Mouse (Mus musculus) cerebellum, adult 18-20 months (tissue): ENCODE results near the gene Pmpca.

ENCODE experiments used
- DNase-seq, 2 experiments: peaks; one replicate each; pipeline ENCODE4 v3.0.0; 2021

Gene Pmpca

DNA sequence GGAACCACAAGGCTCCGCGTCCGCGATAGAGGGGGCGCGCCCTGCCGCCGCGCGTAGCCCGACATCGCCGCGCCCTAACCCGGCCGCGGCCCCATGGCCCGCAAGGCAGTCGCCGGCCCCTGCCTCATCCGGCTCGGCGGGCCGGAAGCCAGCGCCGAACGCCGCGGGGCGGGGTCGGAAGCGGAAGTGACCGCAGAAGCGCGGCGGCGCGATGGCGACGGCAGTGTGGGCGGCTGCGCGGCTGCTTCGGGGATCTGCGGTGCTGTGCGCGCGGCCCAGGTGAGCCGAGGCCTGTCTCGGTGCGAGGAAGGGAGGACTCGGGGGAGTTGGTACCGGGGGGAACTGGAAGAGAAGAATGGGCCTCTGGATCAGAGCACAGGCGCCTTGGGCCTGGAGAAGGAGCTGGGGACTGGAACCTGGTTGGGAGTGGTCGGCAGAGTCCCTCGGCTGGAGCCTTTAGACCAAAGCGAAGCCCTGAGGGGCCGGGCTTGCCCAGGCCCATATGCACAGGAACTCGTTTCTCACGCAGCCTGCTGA, at the start of gene Pmpca, which contains the start of gene Entr1:
Pmpca (plus strand) TSS at position 186 of the 537 bp plus-strand sequence.
Entr1 (minus strand) TSS at position 163 of the 537 bp plus-strand sequence.
- DNase-seq = peak; percentile 79 to 89

DNA sequence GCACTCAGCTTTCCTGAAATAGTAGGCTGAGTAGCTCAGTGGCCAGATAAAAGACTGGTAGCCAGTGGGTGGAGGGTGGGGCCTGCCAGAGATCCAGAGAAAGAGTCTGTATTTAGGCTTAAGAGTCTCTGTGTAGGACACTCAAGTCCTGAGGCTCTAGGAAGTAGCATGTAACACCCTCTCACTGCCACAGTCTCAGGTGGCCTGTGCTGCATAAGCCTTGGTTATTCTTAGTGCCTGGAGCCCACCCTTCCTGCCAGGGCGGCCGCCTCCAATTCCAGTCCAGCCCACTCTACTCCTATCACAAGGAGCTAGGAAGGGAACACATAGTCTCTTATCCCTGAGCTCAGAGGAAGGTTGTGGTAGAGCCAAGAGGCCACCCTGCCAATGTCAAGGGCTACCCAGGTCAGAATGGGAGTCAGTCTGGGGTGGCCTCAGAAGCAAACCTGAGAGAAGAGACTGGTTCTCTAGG, 47.6 kb upstream of the Pmpca start:
- no peak for DNase-seq

DNA sequence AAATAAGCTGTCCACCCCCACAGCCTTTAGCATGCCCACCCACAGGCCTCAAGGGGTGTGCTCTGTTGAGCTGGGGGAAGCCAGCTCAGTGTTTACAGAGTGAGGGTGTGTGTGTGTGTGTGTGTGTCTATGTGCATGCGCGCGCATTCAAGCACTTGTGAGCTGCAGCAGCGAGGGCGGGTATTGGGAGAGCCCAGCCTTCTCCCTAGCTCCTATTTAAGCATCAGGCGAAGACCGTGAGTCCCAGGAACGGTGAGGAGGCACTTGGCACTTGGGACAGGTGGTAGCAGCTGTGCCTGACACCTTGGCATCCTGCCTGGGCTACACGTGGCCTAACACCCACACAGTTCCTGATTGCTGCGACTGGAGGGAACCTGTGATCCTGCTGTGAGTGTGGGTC, 47.1 kb upstream of the Pmpca start:
- DNase-seq = peak; percentile 77 to 78

DNA sequence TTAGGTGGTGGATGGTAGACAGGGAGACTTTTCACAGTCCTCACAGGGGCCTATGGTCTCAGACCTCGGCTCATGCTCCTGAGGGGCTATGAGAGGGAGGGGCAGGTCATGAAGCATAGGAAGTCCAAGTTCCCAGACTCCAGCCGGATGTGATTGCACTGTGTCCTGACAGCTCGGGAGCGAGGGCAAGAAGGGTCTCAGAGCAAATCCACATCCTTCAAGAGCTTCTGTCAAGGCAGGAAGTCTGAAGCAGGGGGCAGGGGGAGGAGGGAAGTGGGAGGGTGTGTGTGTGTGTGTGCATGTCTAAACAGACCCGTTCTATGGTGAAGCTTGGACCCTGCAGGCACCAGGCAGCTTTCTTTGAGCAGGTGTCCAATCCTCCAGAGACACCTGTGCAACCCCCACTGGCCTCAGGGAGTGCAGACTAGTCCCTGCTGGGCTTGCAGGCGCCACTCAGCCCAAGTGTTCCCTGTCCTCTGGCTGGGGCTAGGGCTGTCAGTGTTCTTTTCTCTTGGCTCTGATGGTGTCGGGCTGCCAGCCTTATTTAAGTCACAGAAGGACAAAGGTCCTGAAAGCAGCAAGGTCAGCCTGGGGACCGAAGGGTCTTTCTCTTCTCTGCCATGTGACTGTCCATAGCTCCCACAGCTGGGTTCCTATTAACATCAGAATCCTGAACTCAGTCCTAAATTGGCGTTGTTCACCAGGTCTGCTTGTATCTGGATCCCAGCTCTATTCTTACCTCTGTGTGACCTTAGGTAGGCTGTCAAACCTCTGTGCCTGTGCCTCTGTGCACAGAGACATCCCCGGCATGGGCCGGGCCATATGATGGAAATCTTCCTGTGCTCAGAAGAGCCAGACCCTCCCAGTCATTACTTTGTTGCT, 46.3 kb upstream of the Pmpca start:
- no peak for DNase-seq

DNA sequence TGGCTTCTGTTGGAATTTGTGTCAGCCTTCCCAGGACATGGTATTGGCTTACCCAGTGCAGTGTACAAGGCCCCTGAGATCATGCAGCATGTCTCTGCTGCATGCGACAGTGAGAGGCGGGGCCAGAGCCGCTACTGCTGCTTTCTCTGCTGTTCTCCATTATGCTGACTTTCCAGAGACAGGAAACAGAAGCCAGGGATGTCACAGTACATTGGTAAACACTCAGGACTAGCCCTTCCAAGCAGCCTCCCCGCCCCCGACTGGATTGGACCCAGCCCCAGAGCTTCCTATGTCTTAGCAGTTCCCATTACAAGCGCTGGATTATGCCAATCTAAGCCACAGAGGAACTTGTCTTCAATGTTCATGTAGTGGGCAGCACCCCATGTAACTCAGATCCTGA, 40.9 kb upstream of the Pmpca start:
- DNase-seq = no peak

DNA sequence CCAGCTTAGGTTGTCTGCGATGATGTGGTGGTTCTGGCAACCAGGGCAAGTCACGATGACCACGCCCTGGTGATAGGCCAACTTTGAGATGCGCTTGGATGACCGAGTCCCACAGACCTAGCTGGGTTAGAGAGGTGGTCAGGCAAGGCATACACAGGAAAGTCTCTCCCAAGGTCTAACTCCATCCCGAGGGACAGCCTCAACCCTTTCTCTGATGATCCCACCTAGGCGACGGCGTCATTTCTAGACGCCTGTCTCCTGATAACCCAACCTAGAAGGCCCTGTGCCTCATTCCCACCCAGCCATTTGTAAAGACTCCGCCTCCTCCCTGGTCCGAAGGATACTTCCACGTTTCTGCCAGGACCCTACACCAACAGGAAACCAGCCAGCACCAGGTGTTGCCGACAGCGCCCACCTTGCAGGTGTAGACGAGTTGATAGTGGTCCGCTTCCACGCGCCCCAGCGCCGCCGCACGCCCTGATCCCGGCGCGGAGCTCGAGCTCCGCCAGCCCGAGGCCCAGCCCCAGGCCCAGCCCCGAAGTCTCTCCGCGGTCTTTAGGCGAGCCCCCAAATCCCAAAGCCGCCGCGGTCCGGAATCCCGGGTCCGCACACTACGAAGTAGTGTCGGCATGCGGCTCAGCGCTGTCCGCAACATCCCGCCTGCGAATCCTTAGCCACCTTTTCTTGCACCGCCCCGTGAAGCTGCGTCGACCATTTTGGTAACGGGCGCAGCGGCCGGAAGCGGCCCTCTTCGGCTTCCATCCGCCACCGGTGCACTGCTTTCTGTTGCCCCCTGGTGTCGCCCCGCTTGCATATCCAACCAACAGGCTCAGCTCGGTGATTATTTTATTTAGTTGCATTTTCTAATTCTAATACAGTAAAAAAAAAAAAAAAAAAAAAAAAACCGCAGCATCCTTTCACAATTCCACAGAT, 37.5 kb upstream of the Pmpca start, which contains the start of gene Dnlz:
Dnlz (minus strand) TSS at position 753 of the 933 bp plus-strand sequence.
- peak; percentile 89 to 97 for DNase-seq

DNA sequence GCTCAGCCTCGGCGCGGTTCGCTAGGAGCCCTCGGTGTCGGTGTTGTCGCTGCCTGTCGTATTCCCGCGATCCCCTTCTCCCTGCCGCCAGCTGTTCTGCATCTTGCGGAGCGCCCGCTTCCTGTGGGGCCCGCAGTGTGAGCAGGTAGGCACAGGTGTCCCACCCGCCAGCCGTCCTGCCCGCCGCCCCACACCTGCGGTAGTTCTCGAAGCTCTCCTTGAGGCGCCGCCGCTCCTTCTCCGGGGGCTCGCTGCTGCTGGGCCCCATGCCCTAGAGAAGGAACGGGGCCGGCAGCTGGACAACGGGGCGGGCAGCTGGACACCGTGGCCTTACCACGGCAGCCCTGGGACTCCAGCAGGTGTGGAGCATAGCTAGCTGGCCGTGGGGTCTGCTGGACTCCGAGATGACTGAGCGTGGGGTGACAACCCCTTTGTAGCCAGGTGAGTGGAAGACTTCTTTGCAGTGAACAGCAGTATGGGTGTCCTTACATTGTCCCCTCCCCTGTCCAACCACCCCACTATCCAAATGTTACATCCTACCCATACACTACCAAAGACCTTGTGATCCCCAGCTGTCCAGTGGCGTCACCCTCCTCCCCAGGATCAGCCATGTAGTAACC, 36.7 kb upstream of the Pmpca start:
- DNase-seq = peak; percentile 49 to 66

DNA sequence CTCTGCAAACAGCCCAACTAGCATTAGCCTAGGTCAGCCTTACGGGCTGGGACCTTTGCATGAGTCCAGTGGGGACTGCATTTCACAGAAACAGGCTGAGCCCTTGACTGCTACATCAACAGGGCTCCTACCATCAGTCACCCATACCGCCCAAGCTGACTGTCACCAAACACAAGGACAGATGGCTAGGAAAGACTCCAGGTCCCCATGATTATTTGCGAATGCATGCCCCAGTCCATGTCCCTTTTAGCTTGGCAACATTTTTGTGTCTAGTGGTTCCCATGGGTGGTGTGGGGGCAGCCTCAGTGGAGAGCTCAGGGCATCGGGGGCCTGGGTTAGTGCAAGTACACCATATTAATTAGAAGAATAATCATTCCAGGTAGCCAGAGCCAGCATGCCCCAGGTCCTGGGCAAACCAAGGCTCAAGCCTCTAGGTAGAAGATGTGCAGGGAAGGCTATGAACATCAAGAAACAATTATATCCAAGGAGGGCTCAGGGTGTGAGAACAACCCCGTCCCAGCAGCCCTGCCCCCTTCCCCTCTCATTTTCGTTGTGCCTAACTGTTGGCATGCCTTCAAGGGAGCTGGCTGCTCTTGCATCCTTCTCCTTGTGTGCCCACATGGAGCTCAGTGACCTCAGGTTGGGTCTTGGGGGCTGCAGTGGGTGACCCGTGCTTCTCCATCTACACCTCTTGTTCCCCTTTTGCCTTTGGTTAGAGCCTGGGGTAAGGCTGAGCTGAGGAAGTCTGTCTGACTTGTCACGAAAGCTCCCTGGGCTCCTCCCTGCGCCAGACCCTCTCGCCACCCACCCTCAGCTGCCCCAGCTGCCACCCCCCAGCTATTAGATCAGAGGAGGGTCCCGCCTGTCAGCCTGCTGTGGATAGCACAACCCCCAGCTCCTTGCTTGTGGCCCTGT, 35.8 kb upstream of the Pmpca start:
- peak in 1 of 2 experiments; percentile 53 for DNase-seq

DNA sequence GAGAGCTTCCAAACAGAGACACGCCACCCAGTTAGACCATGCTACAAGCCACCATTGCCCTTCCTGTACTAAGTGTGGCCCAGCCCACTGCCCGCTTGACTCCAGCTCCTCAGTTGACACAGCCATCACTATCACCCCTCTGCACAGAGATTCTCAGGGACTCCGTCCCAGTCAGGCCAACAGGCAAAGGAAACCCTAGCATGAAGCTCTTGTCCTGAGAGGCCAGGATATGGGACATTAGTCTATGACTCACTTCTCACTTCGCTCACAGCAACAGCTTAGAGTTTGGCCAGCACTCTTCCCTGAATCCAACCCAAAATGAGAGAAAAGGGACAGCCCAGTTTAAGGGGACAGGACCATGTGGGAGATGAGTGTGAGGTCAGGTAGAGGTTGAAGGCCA, 34.7 kb upstream of the Pmpca start:
- DNase-seq = peak in 1 of 2 experiments; percentile 8

DNA sequence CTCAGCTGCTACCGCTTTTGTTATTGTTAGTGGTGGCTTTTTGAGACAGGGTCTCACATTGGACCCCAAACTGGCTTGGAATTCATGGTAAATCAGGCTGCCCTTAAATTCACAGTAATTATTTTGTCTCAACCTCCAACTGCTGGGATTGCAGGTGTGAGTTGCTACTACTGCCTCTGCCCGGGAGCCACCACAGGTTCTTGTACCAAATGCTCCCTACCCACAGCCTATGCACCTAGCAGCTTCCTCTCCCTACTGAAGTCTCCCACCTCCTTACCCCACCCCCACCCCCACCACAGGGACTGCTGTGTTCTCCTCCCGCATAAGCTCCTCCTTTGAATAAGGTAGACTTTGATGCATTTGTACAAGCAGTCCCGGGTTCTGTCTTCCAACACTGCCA, 32.9 kb upstream of the Pmpca start:
- DNase-seq = no peak

DNA sequence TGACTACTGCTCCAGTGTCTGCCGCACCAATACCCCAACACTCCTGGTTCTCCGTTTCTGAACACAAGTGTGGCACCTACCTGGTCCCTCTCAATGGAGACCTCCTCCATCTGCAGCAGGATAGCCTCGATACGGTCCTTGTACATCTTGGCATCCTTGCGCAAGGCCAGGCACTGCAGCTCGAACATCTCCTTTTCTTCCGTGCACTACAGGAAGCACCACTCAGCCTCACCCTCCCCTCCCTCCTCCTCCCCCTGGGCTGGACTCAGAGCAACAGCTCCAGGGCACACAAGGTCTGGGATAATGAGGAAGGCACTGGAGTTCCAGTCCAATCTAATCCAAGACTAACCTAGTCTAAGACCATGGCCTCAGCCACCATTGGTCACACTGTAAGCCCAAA, 32.5 kb upstream of the Pmpca start:
- no peak for DNase-seq

DNA sequence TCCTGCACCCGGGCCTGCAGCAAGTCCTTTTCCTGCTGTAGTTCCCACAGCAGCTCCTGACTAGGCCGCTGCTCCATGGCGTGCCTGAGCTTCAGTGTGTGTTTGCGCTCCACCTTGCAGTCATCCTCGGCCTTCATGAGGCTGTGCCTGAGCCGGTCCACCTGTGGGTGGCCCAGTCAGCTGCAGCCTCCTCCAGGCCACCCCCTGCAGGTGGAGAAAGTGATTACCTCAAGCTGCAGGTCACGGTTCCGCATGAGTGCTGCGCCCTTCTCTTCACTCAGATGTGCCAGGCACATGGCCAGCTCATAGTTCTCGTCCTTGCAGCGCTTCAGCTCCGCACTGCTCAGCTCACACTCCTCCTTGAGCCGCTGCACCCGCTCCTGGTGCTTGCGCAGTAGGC, 31.7 kb upstream of the Pmpca start:
- no peak for DNase-seq

DNA sequence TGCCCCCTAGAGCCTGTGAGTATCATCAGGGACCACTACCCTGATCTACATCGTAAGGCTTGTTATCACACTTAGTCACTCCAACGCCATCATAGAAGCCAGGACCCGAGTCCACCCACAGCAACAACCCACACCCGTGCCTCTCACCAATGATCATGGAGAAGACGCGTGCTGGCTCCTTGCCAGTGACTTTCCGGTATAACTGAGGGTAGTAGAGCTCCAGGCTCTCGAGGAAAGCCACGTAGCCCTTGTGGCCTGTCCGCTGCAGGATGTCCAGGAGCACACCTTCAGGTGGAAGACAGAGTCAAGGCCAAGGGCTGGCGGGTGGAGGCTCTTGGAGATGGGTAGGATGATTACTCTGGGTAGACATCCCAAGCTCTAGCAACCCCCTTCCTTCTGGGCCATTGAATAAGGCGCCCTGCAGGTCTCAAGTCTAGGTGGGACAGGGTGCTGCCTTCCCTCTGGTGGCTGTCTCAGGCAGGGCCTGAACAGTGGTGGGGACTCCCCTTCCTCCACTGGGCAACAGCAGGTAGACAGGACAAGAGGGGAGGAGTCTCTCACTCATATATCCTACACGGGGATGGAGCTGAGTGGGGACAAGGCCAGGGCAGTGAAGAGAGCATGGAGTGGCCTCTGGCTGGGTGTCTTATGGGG, 30.3 kb upstream of the Pmpca start:
- no peak for DNase-seq

DNA sequence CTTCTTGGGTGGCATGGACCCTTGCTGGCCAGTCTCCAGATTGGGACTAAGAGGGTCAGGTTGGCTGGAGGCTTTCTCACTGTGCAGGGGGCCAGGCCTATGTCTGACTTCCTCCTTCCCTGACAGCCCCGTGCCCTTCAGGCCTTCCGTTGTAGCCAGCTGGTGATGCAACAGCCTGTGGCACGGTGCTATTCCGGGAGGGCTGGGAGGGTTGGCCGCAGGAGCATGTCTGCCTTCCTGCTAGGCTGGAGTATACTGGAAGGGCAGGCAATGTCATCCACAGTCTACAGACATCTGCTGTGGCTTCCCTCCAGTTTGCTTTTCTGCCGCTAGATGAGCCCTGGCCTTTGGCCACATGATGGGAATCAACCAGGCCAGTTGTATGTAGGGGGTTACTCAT, 29.2 kb upstream of the Pmpca start:
- DNase-seq = no peak

DNA sequence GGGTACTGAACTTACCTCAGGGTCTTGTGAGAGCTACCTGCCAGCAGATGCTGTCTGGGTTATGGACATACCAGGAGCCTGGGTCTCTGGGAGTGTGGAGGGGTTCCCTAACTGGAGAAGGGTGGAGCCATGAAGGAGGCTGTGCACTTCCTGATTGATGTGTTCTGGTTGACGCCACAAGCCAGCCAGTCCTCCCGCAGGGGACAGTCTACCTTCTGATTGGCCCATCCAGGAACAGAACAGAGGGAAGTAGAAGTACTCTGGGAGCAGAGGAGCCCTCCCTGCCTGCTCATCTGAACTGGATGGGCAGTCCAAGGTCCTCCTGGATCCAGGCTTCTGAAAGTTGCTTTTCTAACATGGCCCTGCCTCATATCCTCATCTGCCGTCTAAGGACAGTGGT, 28.4 kb upstream of the Pmpca start, which contains the start of gene Card9:
Card9 (minus strand) TSS at position 147 of the 400 bp plus-strand sequence.
- no peak for DNase-seq

DNA sequence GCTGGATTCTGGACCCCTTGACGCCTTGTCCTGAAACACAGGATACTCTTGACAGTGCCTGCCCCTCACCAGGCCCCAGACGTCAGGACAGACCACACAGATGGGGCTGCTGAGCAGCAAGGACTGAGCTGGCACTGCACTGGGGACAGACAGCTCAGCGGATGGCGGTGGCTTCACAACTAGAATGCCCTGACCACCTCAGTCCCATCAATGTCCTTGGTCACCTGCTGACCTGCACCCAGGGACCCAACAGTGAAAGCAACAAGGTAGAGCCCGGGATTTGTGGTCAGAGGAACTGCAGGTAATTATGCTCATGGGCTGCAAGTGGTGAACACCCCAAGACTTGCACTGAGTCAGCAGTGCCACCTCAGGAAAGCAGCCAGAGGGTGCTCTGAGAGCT, 26.1 kb upstream of the Pmpca start:
- no peak for DNase-seq

DNA sequence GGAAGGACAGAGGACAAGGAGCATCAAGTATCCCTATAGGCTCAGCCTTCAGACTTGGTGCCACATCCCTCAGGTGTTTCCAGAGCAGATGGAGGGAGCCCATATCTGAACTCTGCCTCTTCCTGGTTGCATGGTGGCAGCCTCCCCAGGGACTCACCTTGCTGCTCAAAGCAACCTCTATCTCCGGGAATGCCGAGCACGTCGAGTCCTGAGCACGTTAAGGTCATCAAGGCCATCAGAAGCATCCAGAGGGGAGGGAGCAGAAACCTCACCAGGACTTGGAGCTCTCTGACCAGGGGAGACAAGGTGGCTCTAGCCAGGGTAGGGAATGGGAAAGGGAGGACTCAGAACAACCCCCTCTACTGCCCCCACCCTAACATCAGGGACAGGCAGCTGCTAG, 25.7 kb upstream of the Pmpca start:
- DNase-seq = no peak

DNA sequence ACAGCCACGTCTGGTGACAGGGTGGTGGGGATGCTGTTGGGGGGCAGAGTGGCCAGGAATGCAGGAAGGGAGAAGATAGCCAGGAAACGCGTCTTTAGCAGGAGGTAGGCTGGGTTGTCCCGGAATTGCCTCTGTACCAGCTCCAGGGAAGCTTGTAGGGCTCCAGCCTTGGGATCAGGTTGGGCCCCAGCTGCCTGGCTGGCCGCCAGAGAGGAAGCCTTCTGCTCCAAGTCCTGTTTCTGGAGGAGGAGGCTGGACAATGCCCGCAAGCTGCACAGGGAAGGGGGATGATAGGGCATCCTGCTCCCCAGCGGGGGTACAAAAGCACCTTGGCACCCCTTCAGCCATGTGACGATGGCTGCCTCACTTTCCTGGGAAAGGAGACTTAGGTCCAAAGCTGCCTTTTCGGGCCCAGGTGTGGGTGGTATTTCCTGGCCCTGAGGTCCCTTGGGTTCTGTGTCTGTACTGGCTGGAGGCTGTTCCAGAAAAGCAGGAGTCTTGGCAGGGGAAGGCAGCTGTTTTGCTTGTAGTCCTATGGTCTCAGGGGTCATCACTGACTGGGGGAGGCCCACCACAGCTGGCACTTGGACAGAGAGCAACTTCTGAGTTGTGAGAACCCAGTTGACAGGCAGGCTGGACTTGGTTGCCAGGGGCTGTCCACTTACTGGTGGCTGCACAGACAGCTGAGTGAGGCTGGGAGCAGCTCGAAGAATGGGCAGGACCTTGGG, 24.2 kb upstream of the Pmpca start:
- peak; percentile 72 to 79 for DNase-seq

DNA sequence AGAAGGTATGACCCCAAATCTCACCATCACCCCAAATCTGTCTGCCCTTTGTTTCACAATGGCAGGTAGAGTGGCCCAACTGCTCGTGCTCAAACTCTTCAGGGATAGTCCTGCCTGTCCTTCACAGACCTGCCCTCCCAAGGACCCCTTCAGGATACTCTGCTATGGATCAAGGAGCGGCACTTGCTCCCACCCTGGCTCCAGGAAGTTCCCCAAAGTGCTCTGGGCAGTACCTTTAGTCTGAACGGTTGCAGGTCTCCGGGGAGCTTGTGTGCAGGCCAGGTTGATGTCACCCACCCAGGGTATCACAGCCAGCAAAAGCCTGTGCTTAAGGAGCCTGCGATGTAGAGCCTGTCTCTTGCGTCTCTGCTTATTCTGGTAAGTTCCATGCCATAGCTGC, 21.2 kb upstream of the Pmpca start:
- DNase-seq = no peak

DNA sequence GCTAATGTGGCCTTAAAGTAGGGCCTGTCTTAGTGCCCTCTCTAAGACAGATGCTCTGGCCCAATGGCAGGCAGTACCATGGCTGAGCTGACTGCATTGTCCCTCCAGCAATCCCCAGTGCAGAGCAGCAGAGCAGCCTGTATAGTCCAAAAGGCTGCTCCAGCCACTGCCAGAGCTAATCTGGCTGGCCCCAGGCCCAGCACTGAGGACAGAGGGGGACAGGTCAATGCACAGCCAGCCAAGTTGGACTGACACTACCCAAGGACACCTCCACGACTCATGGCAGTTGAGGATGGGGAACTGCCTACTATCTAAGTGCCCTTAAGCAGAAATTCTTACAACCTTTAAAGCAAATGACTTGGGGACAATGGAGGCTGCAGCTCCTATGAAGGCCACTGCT, 20.6 kb upstream of the Pmpca start:
- DNase-seq = no peak
